Mouse (Mus musculus): ENCODE measurements at regions not wholly inside any gene's neighbourhood (a gene's known extent, or its start where the extent isn't known, plus 50 kb on each side); places are given as distances from the start of the nearest gene placed in this dataset.

GRCm38 (mm10) chr10:118712951-118713350 lies 157.1 kb downstream of the Dyrk2 start:
- no peak for TF ChIP-seq CTCF (IDR thresholded peaks at IDR 0.05; ENCODE audit: borderline replicate concordance, insufficient read depth, low read depth, low read length)
- no peak for TF ChIP-seq POLR2A (IDR thresholded peaks at IDR 0.05; ENCODE audit: borderline replicate concordance, insufficient read depth, low read length)
